Mouse (Mus musculus): ENCODE measurements around the gene Wdr59.

Gene Wdr59

GRCm38 (mm10) chr8:111492508-111492907 is 29.4 kb downstream of the Wdr59 start:
- DNase-seq (ENCODE audit: inconsistent ontology term): no peak

GRCm38 (mm10) chr8:111491191-111491590 is 30.7 kb downstream of the Wdr59 start:
- DNase-seq (ENCODE audit: inconsistent ontology term): no peak

- DNase-seq (ENCODE audit: inconsistent ontology term): no peak
Observed at GRCm38 (mm10) chr8:111490034-111490591, 31.8 kb downstream of the Wdr59 start.

- DNase-seq (ENCODE audit: inconsistent ontology term): no peak
Observed at GRCm38 (mm10) chr8:111480691-111481090, 41.2 kb downstream of the Wdr59 start.

- peak; percentile 78 for DNase-seq (ENCODE audit: inconsistent ontology term)
Observed at GRCm38 (mm10) chr8:111477761-111478465, 44.0 kb downstream of the Wdr59 start.

- no peak for DNase-seq (ENCODE audit: inconsistent ontology term)
Observed at GRCm38 (mm10) chr8:111471526-111472081, 50.3 kb downstream of the Wdr59 start.

GRCm38 (mm10) chr8:111469013-111469412 is 52.9 kb downstream of the Wdr59 start:
- DNase-seq (ENCODE audit: inconsistent ontology term): peak; percentile 29

- DNase-seq (ENCODE audit: inconsistent ontology term): no peak
Observed at GRCm38 (mm10) chr8:111465341-111465740, 56.6 kb downstream of the Wdr59 start.

- peak; percentile 61 for DNase-seq (ENCODE audit: inconsistent ontology term)
Observed at GRCm38 (mm10) chr8:111464526-111464925, 57.4 kb downstream of the Wdr59 start.

- DNase-seq (ENCODE audit: inconsistent ontology term): peak; percentile 78
Observed at GRCm38 (mm10) chr8:111449671-111450070, 72.2 kb downstream of the Wdr59 start.

GRCm38 (mm10) chr8:111445960-111446660 is 75.8 kb downstream of the Wdr59 start:
- no peak for DNase-seq (ENCODE audit: inconsistent ontology term)

GRCm38 (mm10) chr8:111445558-111445957 is 76.3 kb downstream of the Wdr59 start:
- no peak for DNase-seq (ENCODE audit: inconsistent ontology term)

GRCm38 (mm10) chr8:111444245-111444644 is 77.6 kb downstream of the Wdr59 start:
- no peak for DNase-seq (ENCODE audit: inconsistent ontology term)

GRCm38 (mm10) chr8:111439189-111439588 is 82.7 kb downstream of the Wdr59 start:
- peak; percentile 63 for DNase-seq (ENCODE audit: inconsistent ontology term)

- no peak for DNase-seq (ENCODE audit: inconsistent ontology term)
Observed at GRCm38 (mm10) chr8:111435071-111435828, 86.6 kb downstream of the Wdr59 start.

GRCm38 (mm10) chr8:111424646-111425045 is 97.2 kb downstream of the Wdr59 start:
- no peak for DNase-seq (ENCODE audit: inconsistent ontology term)

- no peak for DNase-seq (ENCODE audit: inconsistent ontology term)
Observed at GRCm38 (mm10) chr8:111424181-111424580, 97.7 kb downstream of the Wdr59 start.

GRCm38 (mm10) chr8:111422614-111423013 is 99.3 kb downstream of the Wdr59 start:
- DNase-seq (ENCODE audit: inconsistent ontology term): no peak

GRCm38 (mm10) chr8:111419171-111419570 is 102.7 kb downstream of the Wdr59 start:
- no peak for DNase-seq (ENCODE audit: inconsistent ontology term)

- DNase-seq (ENCODE audit: inconsistent ontology term): peak; percentile 28
Observed at GRCm38 (mm10) chr8:111418601-111419000, 103.3 kb downstream of the Wdr59 start.

- no peak for DNase-seq (ENCODE audit: inconsistent ontology term)
Observed at GRCm38 (mm10) chr8:111417222-111417621, 104.7 kb downstream of the Wdr59 start.

- no peak for DNase-seq (ENCODE audit: inconsistent ontology term)
Observed at GRCm38 (mm10) chr8:111403391-111403790, 118.5 kb downstream of the Wdr59 start.
